Comparison of ENCODE assay signal across 23 mouse cellular contexts in genomic region chr19:21118782-21119181, GRCm38 (mm10).
DNase-seq lines count a peak whose midpoint lies in the region; ATAC-seq and TF ChIP-seq lines count a peak whose summit lies in the region.
"Had no signal": no experiment of that assay in that cellular context is flagged by ENCODE, and none has a peak within 500 bp of the region (broad histone marks: within the 10 kb centered on the region; RNA-seq: fewer than 3 reads in every experiment).

No protein-coding gene starts in this region.

- H3K27ac ChIP-seq in layer of hippocampus, adult 2 months = no peak overlapping the region; the same call in 1 of the 2 replicates
- H3K27ac ChIP-seq in intestine, embryonic 16.5 days (ENCODE audit: low read length) = no peak overlapping the region
- no peak overlapping the region for H3K27ac ChIP-seq in liver, embryonic 11.5 days (ENCODE audit: low read depth, low read length)
- H3K27ac ChIP-seq: embryonic facial prominence, embryonic 13.5 days; embryonic facial prominence, embryonic 15.5 days; forebrain, embryonic 10.5 days; forebrain, embryonic 12.5 days had no signal

- no peaks in the 10 kb centered on the region for H3K36me3 ChIP-seq in intestine, embryonic 16.5 days (ENCODE audit: control insufficient read depth, insufficient read depth, low read length)
- H3K36me3 ChIP-seq in liver, embryonic 11.5 days (ENCODE audit: control insufficient read depth, insufficient read depth, low read length) = no peaks in the 10 kb centered on the region
- H3K36me3 ChIP-seq: embryonic facial prominence, embryonic 13.5 days; embryonic facial prominence, embryonic 15.5 days; forebrain, embryonic 10.5 days; forebrain, embryonic 12.5 days had no signal

- no peak for DNase-seq in layer of hippocampus, adult 2 months (ENCODE audit: low spot score in 2 of 2)
- no peak for DNase-seq in layer of hippocampus, adult 9-11 months
- DNase-seq in brain, adult 2 months (ENCODE audit: low read depth, low spot score) = peak; percentile 76
- no peak for DNase-seq in liver, embryonic 11.5 days (ENCODE audit: low spot score)
- DNase-seq: adrenal gland, adult 8-10 months; adrenal gland, postnatal 14 days; adrenal gland, postnatal 36 days; cerebellum, adult 11 months; cerebellum, adult 18-20 months; cerebellum, adult 8-10 months; cerebellum, adult 9-11 months; cerebellum, postnatal 14 days; cerebellum, postnatal 36 days; embryo, embryonic 11 days had no signal

- no peak overlapping the region for H3K4me3 ChIP-seq in layer of hippocampus, adult 2 months
- no peak overlapping the region for H3K4me3 ChIP-seq in intestine, embryonic 16.5 days (ENCODE audit: low read length)
- no peak overlapping the region for H3K4me3 ChIP-seq in liver, embryonic 11.5 days (ENCODE audit: low read depth, low read length)
- H3K4me3 ChIP-seq: embryonic facial prominence, embryonic 13.5 days; embryonic facial prominence, embryonic 15.5 days; erythroblast, embryonic 14.5 days; forebrain, embryonic 10.5 days; forebrain, embryonic 12.5 days had no signal

- no peaks in the 10 kb centered on the region for H3K27me3 ChIP-seq in intestine, embryonic 16.5 days (replicated peaks; ENCODE audit: control insufficient read depth, insufficient read depth, low read length)
- H3K27me3 ChIP-seq in liver, embryonic 11.5 days (replicated peaks; ENCODE audit: control insufficient read depth, insufficient read depth, low read length) = no peaks in the 10 kb centered on the region
- H3K27me3 ChIP-seq: embryonic facial prominence, embryonic 13.5 days; embryonic facial prominence, embryonic 15.5 days; forebrain, embryonic 12.5 days; Patski had no signal

- H3K4me1 ChIP-seq in intestine, embryonic 16.5 days (ENCODE audit: control insufficient read depth, insufficient read depth, low read length) = no peaks in the 10 kb centered on the region
- H3K4me1 ChIP-seq in liver, embryonic 11.5 days (replicated peaks; ENCODE audit: control insufficient read depth, insufficient read depth, low read length) = no peaks in the 10 kb centered on the region
- H3K4me1 ChIP-seq: embryonic facial prominence, embryonic 13.5 days; embryonic facial prominence, embryonic 15.5 days; forebrain, embryonic 10.5 days; forebrain, embryonic 12.5 days had no signal

- no peak overlapping the region for H3K9ac ChIP-seq in intestine, embryonic 16.5 days (ENCODE audit: low read depth, low read length)
- no peak overlapping the region for H3K9ac ChIP-seq in liver, embryonic 11.5 days (ENCODE audit: low read depth, low read length)
- H3K9ac ChIP-seq: embryonic facial prominence, embryonic 13.5 days; embryonic facial prominence, embryonic 15.5 days; forebrain, embryonic 12.5 days had no signal

- 78% methylated on average over 4 of the region's 4 CpGs for WGBS in intestine, embryonic 16.5 days
- WGBS in liver, embryonic 11.5 days = 75% methylated on average over 4 of the region's 4 CpGs

- 0 out of 2 replicates have a peak, but pooled peaks have one; percentile 4 for TF ChIP-seq CTCF in layer of hippocampus, adult 2 months (conservative IDR thresholded peaks at IDR 0.05)

- ATAC-seq in intestine, embryonic 16.5 days = no peak
- ATAC-seq in liver, embryonic 11.5 days (replicated peaks; ENCODE audit: low FRiP score) = no peak
- ATAC-seq: forebrain, embryonic 14.5 days; forebrain, embryonic 16.5 days had no signal

- H3K4me2 ChIP-seq in intestine, embryonic 16.5 days (ENCODE audit: low read depth, low read length) = no peak overlapping the region
- no peak overlapping the region for H3K4me2 ChIP-seq in liver, embryonic 11.5 days
- H3K4me2 ChIP-seq: embryonic facial prominence, embryonic 13.5 days; embryonic facial prominence, embryonic 15.5 days; forebrain, embryonic 12.5 days had no signal

- H3K9me3 ChIP-seq in intestine, embryonic 16.5 days (ENCODE audit: control insufficient read depth, low read length) = no peaks in the 10 kb centered on the region
- H3K9me3 ChIP-seq in liver, embryonic 11.5 days (ENCODE audit: control insufficient read depth, low read length) = no peaks in the 10 kb centered on the region
- H3K9me3 ChIP-seq: embryonic facial prominence, embryonic 13.5 days; embryonic facial prominence, embryonic 15.5 days; forebrain, embryonic 10.5 days; forebrain, embryonic 12.5 days had no signal
